Mouse (Mus musculus) cerebellum, adult 2 months (tissue): ENCODE data around the gene Tmprss13.

Experiments used
- CTCF ChIP-seq: fragments of 200-500 bp; IDR thresholded peaks from 2 replicates; pipeline ENCODE4 v1.5.1; 2011; ENCODE audit warnings: low read depth, mild to moderate bottlenecking, control low read depth, low read length, moderate library complexity, borderline replicate concordance; ENCODE audit not compliant: insufficient read depth
- POLR2A ChIP-seq: fragments of 200-500 bp; IDR thresholded peaks from 2 replicates; pipeline ENCODE4 v1.6.1; 2011; ENCODE audit warnings: low read length, control low read depth, borderline replicate concordance; ENCODE audit not compliant: insufficient read depth

DNA sequence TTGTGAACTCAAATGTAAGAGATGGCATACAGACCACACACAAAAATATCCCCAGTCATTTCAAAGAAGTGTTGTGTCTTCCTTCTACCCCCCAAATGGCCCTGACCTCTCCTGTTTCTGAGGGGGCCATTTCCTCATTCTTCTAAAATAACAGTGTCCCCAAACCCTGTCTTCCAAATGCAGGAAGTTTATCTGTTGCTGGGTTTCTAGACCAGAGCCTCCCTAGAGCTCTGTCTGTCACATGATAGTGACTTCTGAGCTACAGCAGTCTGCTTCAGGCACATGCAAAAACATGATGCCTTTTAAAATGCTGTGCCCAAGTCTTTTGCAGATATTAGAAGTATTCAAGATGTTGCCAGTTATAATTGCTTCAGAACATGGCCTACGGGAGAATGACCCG, 44.3 kb upstream of the Tmprss13 start:
- TF ChIP-seq CTCF (no peak), POLR2A (no peak)
